ENCODE assay signal across 8 mouse cellular contexts in the genomic region with DNA sequence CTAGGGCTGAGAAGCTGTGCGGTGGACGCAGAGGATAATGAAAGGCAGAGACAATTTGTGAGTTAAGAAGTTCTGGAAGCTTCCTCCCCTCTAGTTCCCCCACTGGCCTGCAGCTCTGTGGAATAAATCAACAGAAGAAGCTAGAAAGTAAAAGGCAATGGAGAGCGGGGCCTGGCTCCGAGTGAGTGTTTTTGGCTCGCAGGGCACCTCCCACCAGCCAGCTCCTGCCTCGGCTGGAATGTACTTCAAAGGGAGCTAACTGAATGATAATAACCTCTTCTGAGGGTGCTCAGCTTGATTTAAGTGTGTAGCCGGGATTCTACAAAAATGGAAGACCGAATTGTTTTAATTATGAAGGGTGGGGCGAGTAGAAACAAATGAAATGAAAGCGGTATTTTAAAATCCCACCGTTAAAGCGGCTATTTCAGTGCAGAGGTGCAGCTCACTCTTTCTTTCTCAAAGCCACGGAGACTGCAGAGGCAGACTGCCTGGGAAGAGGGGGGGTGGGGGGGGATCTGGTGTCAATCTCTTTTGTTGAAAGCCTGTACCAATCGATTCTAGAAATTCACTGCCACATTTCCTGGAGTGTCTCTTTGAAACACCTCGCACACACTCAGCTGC. TPM values are rescaled to one million over a fixed set of nuclear protein-coding genes. Genes with fewer than 3 reads are reported as not detected.
DNase-seq lines count a peak whose midpoint lies in the region; ATAC-seq lines count a peak whose summit lies in the region.

No protein-coding gene starts in this region.

- no peaks in the 10 kb centered on the region for H3K36me3 ChIP-seq in megakaryocyte, embryonic 14.5 days (replicated peaks; ENCODE audit: low read length)
- peaks cover 3% of the 10 kb centered on the region; the same call in 1 of the 2 replicates for H3K36me3 ChIP-seq in embryonic facial prominence, embryonic 15.5 days

- 3% methylated on average over 15 of the region's 15 CpGs for WGBS in embryonic facial prominence, embryonic 15.5 days

- no peak overlapping the region for H3K9ac ChIP-seq in embryonic facial prominence, embryonic 15.5 days

- intact Hi-C loops in heart, postnatal 10 days (cut with DNase I) = loop anchor here (1.0 to 10.0 kb wide), 5 partner anchors 41 to 344 kb away; no protein-coding TSS in a partner anchor

- H3K9me3 ChIP-seq in megakaryocyte, embryonic 14.5 days = 0 out of 2 replicates have a peak, but pooled peaks cover 3% of the 10 kb centered on the region
- H3K9me3 ChIP-seq in embryonic facial prominence, embryonic 15.5 days (replicated peaks) = no peaks in the 10 kb centered on the region

- no peak for ATAC-seq in megakaryocyte, adult 5-6 weeks (ENCODE audit: poor library complexity, severe bottlenecking)
- ATAC-seq in embryonic facial prominence, embryonic 15.5 days (ENCODE audit: insufficient number of reproducible peaks, low FRiP score, low TSS enrichment, low read depth) = peak; percentile 56; the same call in 1 of the 2 replicates

- peak overlapping the region; percentile 45 for H3K4me2 ChIP-seq in embryonic facial prominence, embryonic 15.5 days (replicated peaks)

- peak overlapping the region; percentile 53 for H3K4me3 ChIP-seq in megakaryocyte, embryonic 14.5 days (replicated peaks)
- peak overlapping the region; percentile 21 for H3K4me3 ChIP-seq in embryonic facial prominence, embryonic 15.5 days (replicated peaks)

- H3K27ac ChIP-seq in embryonic facial prominence, embryonic 15.5 days (replicated peaks) = peak overlapping the region; percentile 89

- H3K27me3 ChIP-seq in megakaryocyte, embryonic 14.5 days (replicated peaks) = no peaks in the 10 kb centered on the region
- no peaks in the 10 kb centered on the region for H3K27me3 ChIP-seq in embryonic facial prominence, embryonic 15.5 days

- peak; percentile 59 to 60 for DNase-seq in heart, postnatal 10 days
- DNase-seq in kidney, postnatal 36 days = peak; percentile 36 to 49
- DNase-seq in lung, postnatal 10 days = peak; percentile 58
- peak; percentile 60 to 66 for DNase-seq in right cerebral cortex, postnatal 10 days (ENCODE audit: low spot score in 2 of 2)
- no peak for DNase-seq in thymus, postnatal 36 days

- H3K4me1 ChIP-seq in megakaryocyte, embryonic 14.5 days = 0 out of 2 replicates have a peak, but pooled peaks cover 3% of the 10 kb centered on the region
- peaks cover 29% of the 10 kb centered on the region for H3K4me1 ChIP-seq in embryonic facial prominence, embryonic 15.5 days

RNA-seq across cellular contexts. Expression of a gene that starts 46.0 kb away (rescaled TPM):
- polyA plus RNA-seq in megakaryocyte, embryonic 14.5 days (2012; ENCODE audit: insufficient read depth, low replicate concordance) = not detected in 2 replicates
- total RNA-seq in megakaryocyte, adult 5-6 weeks (2015) = not detected in 2 replicates
- total RNA-seq in megakaryocyte, adult 5-6 weeks (2017) = not detected in 2 replicates
- polyA plus RNA-seq in embryonic facial prominence, embryonic 15.5 days (2015; fragmentation: Nextera tagmentation; extraction: Ambion mirVana) = 0.11 TPM in 1 of 2 replicates, not detected in the other
- not detected for total RNA-seq in heart, postnatal 10 days (2021)

Comparison
In these comparisons a context has a peak if more than half of its experiments do, and no peak if none do; other contexts are left out.
1. DNase-seq: peak in heart, postnatal 10 days (2 of 2), kidney, postnatal 36 days (2 of 2), lung, postnatal 10 days (single experiment) and right cerebral cortex, postnatal 10 days (2 of 2); none in thymus, postnatal 36 days (0 of 2).